Mouse (Mus musculus) lung, embryonic 14.5 days (tissue): ENCODE measurements around the gene Mex3a. TPM values are rescaled to one million over a fixed set of nuclear protein-coding genes. Genes with fewer than 3 reads are reported as not detected.

Source experiments
- ATAC-seq: fragments of 200-750 bp; cut with Nextera tagmentation; 2 replicates; pipeline ENCODE4 v1.8.0; 2017; ENCODE audit warnings: mild to moderate bottlenecking, moderate TSS enrichment, moderate library complexity; ENCODE audit not compliant: insufficient read depth
- DNase-seq: peaks from one replicate; pipeline ENCODE4 v3.0.0-alpha.2; 2015
- H3K27ac ChIP-seq: fragments of 300-500 bp; sonication (generic); 2 replicates; pipeline ENCODE4 v1.5.1; 2014; ENCODE audit warnings: low read depth, mild to moderate bottlenecking, moderate library complexity
- H3K27me3 ChIP-seq: fragments of 300-500 bp; sonication (generic); 2 replicates; pipeline ENCODE4 v1.6.1; 2014; ENCODE audit warnings: low read length, control low read depth; ENCODE audit not compliant: insufficient read depth
- H3K36me3 ChIP-seq: fragments of 300-500 bp; sonication (generic); 2 replicates; pipeline ENCODE4 v1.6.1; 2014; ENCODE audit warnings: control low read depth; ENCODE audit not compliant: insufficient read depth
- H3K4me1 ChIP-seq: fragments of 300-500 bp; sonication (generic); 2 replicates; pipeline ENCODE4 v1.6.1; 2014; ENCODE audit warnings: antibody characterized with exemption, control low read depth; ENCODE audit not compliant: insufficient read depth
- H3K4me2 ChIP-seq: fragments of 300-500 bp; sonication (generic); 2 replicates; pipeline ENCODE4 v1.6.1; 2014; ENCODE audit warnings: mild to moderate bottlenecking
- H3K4me3 ChIP-seq: fragments of 300-500 bp; sonication (generic); 2 replicates; pipeline ENCODE4 v1.5.1; 2014; ENCODE audit warnings: low read depth, low read length
- H3K9ac ChIP-seq: fragments of 300-500 bp; sonication (generic); 2 replicates; pipeline ENCODE4 v1.6.1; 2014
- H3K9me3 ChIP-seq: fragments of 300-500 bp; sonication (generic); 2 replicates; pipeline ENCODE4 v1.6.1; 2016; ENCODE audit warnings: low read depth, low read length, control low read depth
- CTCF ChIP-seq: IDR thresholded peaks from 2 replicates; pipeline ENCODE4 v1.5.1; 2016; ENCODE audit warnings: antibody characterized with exemption, low read depth
- WGBS: fragments of 180-500 bp; shearing (Covaris S2); extraction: QIAGEN DNeasy Blood & Tissue Kit; methylation state at CpG from one replicate; pipeline ENCODE4 v1.1.7; 2014; 5-methylcytosine and 5-hydroxymethylcytosine counted together
- polyA plus RNA-seq: library from polyadenylated mRNA; unstranded; fragments of >200 nt; fragmentation: Nextera tagmentation; extraction: Ambion mirVana; gene quantifications from 2 replicates; pipeline ENCODE4 v1.2.1, GENCODE M21; 2014

Gene Mex3a
- polyA plus RNA-seq, 1 experiment from 2014 or later, result 25.0 TPM

GRCm38 (mm10) chr3:88553880-88554586 is 21.8 kb downstream of the Mex3a start:
- peak; percentile 66 for DNase-seq

DNA sequence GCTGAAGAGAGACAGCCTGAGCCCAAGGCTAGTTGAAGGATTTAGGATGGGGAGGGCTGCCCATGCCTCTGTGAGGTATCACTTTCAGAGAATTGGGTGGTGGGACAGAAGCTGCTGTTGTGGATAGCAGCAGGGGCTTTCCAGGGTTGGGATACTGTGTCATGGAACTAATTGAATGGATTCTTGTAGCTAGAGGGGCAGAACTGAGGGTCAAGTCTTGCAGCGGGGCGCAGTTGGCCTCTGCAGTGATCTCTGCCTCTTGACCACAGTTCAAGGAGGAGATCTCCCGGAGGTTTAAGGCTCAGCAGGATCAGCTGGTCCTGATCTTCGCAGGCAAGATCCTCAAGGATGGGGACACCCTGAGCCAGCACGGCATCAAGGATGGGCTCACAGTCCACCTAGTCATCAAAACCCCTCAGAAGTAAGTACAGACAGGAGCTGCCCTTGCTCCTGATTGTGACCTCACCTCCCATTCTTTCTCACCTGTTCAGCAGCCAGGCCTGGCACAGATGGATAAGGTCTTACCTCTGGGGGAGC is 22.9 kb downstream of the Mex3a start:
- peak overlapping the region; percentile 92 for H3K4me2 ChIP-seq
- TF ChIP-seq CTCF, result no peak
- no peaks in the 10 kb centered on the region for H3K9me3 ChIP-seq
- H3K4me3 ChIP-seq, result peak overlapping the region; percentile 91; the same call in 1 of the 2 replicates
- peaks cover 48% of the 10 kb centered on the region for H3K36me3 ChIP-seq
- DNase-seq (no peak), ATAC-seq (no peak)
- no peaks in the 10 kb centered on the region for H3K27me3 ChIP-seq
- H3K4me1 ChIP-seq, result 0 out of 2 replicates have a peak, but pooled peaks cover 7% of the 10 kb centered on the region
- H3K9ac ChIP-seq, result no peak overlapping the region
- no peak overlapping the region for H3K27ac ChIP-seq
- 85% methylated on average over 5 of the region's 5 CpGs for WGBS

More at GRCm38 (mm10) chr3:88553880-88554586, 21.8 kb downstream of the Mex3a start:
- Histone ChIP-seq H3K4me1 (0 out of 2 replicates have a peak, but pooled peaks cover 7% of the 10 kb centered on the region), H3K27me3 (no peaks in the 10 kb centered on the region), H3K4me3 (peak overlapping the region; percentile 91), H3K9me3 (no peaks in the 10 kb centered on the region), H3K27ac (peak overlapping the region; percentile 99), H3K4me2 (peak overlapping the region; percentile 92), H3K36me3 (peaks cover 37% of the 10 kb centered on the region), H3K9ac (peak overlapping the region; percentile 88)
- under 1% methylated on average over 41 of the region's 41 CpGs for WGBS
- peak; percentile 50 for ATAC-seq
- no peak for TF ChIP-seq CTCF

DNA sequence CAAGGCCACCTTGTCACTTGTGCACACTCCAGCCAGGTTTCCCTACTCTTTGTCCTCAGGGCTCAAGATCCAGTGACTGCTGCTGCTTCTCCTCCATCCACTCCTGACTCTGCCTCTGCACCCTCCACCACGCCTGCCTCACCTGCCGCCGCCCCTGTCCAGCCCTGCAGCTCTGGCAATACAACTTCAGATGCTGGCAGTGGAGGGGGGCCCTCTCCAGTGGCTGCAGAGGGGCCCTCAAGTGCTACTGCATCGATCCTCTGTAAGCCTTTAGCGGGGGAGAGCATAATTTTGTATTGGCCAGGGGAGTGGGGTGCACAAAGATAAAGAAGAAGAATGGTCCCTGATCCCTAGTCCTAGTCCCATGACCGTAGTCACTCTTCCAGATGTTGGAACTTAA is 23.5 kb downstream of the Mex3a start:
- peaks cover 54% of the 10 kb centered on the region for H3K36me3 ChIP-seq
- DNase-seq (no peak), ATAC-seq (no peak)
- no peaks in the 10 kb centered on the region for H3K9me3 ChIP-seq
- H3K27ac ChIP-seq, result no peak overlapping the region
- no peaks in the 10 kb centered on the region for H3K27me3 ChIP-seq
- H3K4me3 ChIP-seq, result no peak overlapping the region
- 0 out of 2 replicates have a peak, but pooled peaks cover 7% of the 10 kb centered on the region for H3K4me1 ChIP-seq
- WGBS, result 92% methylated on average over 6 of the region's 6 CpGs
- TF ChIP-seq CTCF, result no peak
- H3K9ac ChIP-seq, result no peak overlapping the region
- H3K4me2 ChIP-seq, result no peak overlapping the region

GRCm38 (mm10) chr3:88556616-88557015 is 24.4 kb downstream of the Mex3a start:
- Histone ChIP-seq H3K9me3 (no peaks in the 10 kb centered on the region), H3K27ac (no peak overlapping the region), H3K36me3 (peaks cover 63% of the 10 kb centered on the region), H3K4me2 (no peak overlapping the region), H3K9ac (no peak overlapping the region), H3K4me3 (no peak overlapping the region), H3K27me3 (no peaks in the 10 kb centered on the region), H3K4me1 (0 out of 2 replicates have a peak, but pooled peaks cover 7% of the 10 kb centered on the region)
- WGBS, result 94% methylated on average over 8 of the region's 8 CpGs
- TF ChIP-seq CTCF, result no peak
- ATAC-seq (no peak), DNase-seq (no peak)

- no peaks in the 10 kb centered on the region for H3K27me3 ChIP-seq
- H3K4me3 ChIP-seq, result no peak overlapping the region
- H3K36me3 ChIP-seq, result peaks cover 93% of the 10 kb centered on the region
- H3K9me3 ChIP-seq, result no peaks in the 10 kb centered on the region
- DNase-seq (no peak), ATAC-seq (no peak)
- no peak for TF ChIP-seq CTCF
- H3K9ac ChIP-seq, result no peak overlapping the region
- H3K4me1 ChIP-seq, result 0 out of 2 replicates have a peak, but pooled peaks cover 4% of the 10 kb centered on the region
- H3K27ac ChIP-seq, result no peak overlapping the region
- 96% methylated on average over 9 of the region's 9 CpGs for WGBS
- H3K4me2 ChIP-seq, result no peak overlapping the region
Measured at GRCm38 (mm10) chr3:88559596-88559995, 27.4 kb downstream of the Mex3a start.

GRCm38 (mm10) chr3:88561989-88562388 is 29.8 kb downstream of the Mex3a start:
- no peak for ATAC-seq

DNA sequence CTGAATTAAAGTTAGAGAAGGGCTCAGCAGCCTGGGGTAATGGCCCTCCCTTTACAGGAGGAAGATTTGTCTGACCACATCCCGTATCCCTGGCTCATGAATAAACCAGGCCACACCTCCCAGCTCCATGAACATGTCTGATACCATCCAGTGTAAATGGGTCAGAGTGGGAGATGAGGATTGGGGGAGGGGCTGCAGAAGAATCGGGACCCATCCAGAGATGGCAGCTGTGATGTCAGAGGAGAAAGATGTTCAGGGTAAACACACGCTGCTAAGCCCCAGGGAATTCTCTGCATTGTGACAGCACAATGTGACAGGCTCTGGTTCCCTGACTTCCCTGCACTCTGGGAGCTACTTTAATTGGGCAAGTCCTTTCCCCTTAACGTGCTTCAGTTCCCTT is 31.2 kb downstream of the Mex3a start:
- no peak for ATAC-seq
- 72% methylated on average over 4 of the region's 4 CpGs for WGBS
- no peak for DNase-seq
- no peak overlapping the region for H3K9ac ChIP-seq
- H3K4me2 ChIP-seq, result no peak overlapping the region
- no peak for TF ChIP-seq CTCF
- no peaks in the 10 kb centered on the region for H3K4me1 ChIP-seq
- H3K27me3 ChIP-seq, result no peaks in the 10 kb centered on the region
- no peak overlapping the region for H3K4me3 ChIP-seq
- H3K9me3 ChIP-seq, result no peaks in the 10 kb centered on the region
- no peak overlapping the region for H3K27ac ChIP-seq
- H3K36me3 ChIP-seq, result peaks cover 100% of the 10 kb centered on the region

More at GRCm38 (mm10) chr3:88561989-88562388, 29.8 kb downstream of the Mex3a start:
- no peaks in the 10 kb centered on the region for H3K27me3 ChIP-seq
- WGBS, result 70% methylated on average over 4 of the region's 4 CpGs
- H3K4me3 ChIP-seq, result no peak overlapping the region
- TF ChIP-seq CTCF, result no peak
- DNase-seq, result no peak
- no peaks in the 10 kb centered on the region for H3K4me1 ChIP-seq
- no peak overlapping the region for H3K9ac ChIP-seq
- no peaks in the 10 kb centered on the region for H3K9me3 ChIP-seq
- no peak overlapping the region for H3K27ac ChIP-seq
- H3K36me3 ChIP-seq, result peaks cover 100% of the 10 kb centered on the region
- no peak overlapping the region for H3K4me2 ChIP-seq
